Mouse (Mus musculus) layer of hippocampus, postnatal 14 days (tissue): ENCODE measurements around the gene Adamtsl5. TPM values are rescaled to one million over a fixed set of nuclear protein-coding genes. Genes with fewer than 3 reads are reported as not detected.

Source experiments
- DNase-seq, 2 experiments: peaks; one replicate each; pipeline ENCODE4 v3.0.0; 2021 to 2022; ENCODE audit warnings: low spot score in 2 of 2, mixed read lengths in 1 of 2
- long read RNA-seq, 2 experiments: library from polyadenylated mRNA; stranded (forward); transcript quantifications; one replicate each; pipeline ENCODE4 v2.0.0; 2021
- total RNA-seq, 2 experiments: library from RNA; stranded (reverse); gene quantifications; 2 replicates each; pipeline ENCODE4 v1.2.3; 2021

Gene Adamtsl5
- 1 to 10 TPM; 2.0 to 2.8 TPM for total RNA-seq
- long read RNA-seq, experiment 1, partial matches to known transcripts, result 0 of 1 reads
- long read RNA-seq, experiment 1, other reads (novel, unspliced or antisense), result 1 of 1 reads
- long read RNA-seq, experiment 2, partial matches to known transcripts, result 2 of 4 reads
- long read RNA-seq, experiment 2, other reads (novel, unspliced or antisense), result 2 of 4 reads

DNA sequence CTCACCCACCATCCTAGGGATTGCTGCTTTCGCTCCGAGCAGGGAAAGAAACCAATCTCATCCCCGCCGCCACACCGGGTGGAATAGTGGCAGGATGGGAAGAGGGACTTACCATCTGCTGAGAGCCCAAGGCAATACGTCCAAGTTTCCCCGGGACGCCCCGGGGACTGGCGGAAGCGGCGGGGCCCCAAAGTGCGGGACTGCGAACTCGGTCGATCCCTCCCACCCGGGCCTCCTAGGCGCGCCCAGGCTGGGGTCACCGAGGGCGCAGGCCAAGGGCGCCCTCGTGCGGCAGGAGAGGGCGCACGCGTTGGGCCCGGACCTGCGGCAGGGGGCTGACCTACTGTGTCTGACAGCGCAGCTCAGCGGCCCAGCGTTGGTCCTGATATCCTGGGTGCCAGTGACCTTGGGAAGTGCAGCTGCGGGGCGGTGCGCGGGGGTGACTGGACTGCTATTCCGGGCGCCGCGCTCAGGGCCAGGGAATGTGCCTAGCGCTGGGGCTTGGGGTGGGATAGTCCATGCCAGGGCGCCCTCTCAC lies at the start of gene Adamtsl5:
TSS of gene Adamtsl5 (minus strand) at position 169 of the 538 bp plus-strand sequence.
- DNase-seq, result no peak

DNA sequence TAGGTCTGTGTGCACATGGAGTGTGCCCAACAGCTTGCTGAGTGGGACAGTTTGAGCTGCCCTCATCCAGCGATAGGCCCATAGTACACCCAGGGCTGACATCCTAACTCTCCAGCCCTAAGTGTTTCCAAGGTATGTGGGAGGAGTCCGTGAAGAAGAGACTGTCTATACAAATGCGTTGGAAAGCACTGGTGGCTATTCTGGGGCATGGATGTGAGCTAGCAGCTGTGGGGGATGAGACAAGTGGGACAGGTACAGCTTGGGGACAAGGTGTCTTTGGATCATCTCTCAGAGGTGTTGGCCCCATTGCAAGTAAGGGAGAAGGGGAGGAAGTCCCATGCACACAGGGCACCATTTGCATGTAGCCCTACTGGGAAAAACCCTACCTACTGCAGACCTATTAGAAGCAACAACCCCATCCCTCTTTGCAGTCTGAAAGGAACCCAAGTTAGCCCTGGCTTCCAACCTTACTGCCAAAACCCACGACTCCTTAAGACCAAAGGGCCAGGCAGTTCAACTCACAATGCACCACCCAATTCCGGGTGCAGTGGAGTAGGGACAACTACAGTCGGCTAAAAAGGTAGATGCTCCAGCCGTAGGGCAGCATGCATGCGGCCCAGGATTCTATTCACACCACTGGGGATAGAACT lies 49.4 kb upstream of the Adamtsl5 start:
- no peak for DNase-seq

DNA sequence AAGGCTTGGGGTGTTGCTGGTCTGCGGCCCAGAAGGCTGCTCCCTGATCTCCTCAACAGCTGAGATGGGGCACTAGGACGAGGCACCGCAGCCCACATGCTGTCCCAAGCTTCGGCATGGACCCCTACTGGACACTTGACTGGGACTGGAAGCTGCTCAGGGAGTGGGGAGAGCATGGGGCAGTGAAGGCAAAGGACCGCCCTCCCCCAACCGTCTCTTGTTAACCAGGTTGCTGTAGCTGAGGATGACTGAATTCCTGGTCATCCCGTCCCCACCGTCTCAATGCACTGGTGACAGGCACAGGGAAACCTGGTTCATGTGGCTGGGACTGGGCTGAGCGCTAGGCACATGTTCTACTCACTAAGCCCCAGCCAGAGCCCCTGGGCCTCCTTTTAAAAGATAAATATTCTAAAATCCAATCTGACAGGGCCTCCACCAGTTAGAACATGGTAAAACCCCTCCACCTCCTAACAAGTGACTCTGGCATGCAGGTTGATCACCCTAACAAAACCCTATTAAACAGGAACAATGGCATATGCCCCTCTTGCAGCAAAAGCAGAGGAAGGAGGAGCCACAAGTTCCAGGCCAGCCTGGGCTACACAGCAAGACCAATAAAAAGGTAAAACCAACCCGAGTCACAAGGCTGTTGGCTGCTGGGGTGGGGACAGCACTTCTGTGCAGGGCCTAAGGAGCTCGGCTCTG lies 48.8 kb upstream of the Adamtsl5 start:
- DNase-seq, result no peak

- no peak for DNase-seq
These were observed 46.9 kb upstream of the Adamtsl5 start for GRCm38 (mm10) chr10:80395025-80395627.

DNA sequence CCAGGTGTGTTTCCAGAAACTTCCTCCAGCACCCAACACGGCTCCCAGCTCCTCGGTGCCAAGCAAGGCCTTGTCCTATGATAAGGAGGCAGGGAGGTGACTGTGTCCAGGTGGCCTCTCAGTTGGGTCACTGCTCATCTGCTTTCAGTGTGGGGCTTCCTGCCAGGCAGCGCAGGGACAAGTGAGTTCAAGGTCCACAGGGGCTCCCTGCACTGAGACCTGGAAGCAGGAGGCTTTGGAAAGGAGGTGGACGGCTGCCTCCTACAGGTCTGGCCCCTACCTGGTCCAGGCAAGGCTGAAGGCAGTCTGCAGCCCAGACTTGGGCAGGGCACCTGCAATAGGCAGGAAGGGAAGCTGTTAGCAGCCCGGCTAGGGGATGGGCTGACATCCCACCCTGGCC lies 44.5 kb upstream of the Adamtsl5 start:
- no peak for DNase-seq

GRCm38 (mm10) chr10:80390697-80391096 lies 42.5 kb upstream of the Adamtsl5 start:
- no peak for DNase-seq

- DNase-seq, result no peak
These were observed 41.0 kb upstream of the Adamtsl5 start for GRCm38 (mm10) chr10:80389185-80389708.

GRCm38 (mm10) chr10:80388731-80389130 lies 40.5 kb upstream of the Adamtsl5 start:
- no peak for DNase-seq

- peak; percentile 73 to 88 for DNase-seq
These were observed 39.3 kb upstream of the Adamtsl5 start, which contains the start of gene Mex3d for GRCm38 (mm10) chr10:80387522-80387959. Mex3d (minus strand) TSS chr10:80387659.

DNA sequence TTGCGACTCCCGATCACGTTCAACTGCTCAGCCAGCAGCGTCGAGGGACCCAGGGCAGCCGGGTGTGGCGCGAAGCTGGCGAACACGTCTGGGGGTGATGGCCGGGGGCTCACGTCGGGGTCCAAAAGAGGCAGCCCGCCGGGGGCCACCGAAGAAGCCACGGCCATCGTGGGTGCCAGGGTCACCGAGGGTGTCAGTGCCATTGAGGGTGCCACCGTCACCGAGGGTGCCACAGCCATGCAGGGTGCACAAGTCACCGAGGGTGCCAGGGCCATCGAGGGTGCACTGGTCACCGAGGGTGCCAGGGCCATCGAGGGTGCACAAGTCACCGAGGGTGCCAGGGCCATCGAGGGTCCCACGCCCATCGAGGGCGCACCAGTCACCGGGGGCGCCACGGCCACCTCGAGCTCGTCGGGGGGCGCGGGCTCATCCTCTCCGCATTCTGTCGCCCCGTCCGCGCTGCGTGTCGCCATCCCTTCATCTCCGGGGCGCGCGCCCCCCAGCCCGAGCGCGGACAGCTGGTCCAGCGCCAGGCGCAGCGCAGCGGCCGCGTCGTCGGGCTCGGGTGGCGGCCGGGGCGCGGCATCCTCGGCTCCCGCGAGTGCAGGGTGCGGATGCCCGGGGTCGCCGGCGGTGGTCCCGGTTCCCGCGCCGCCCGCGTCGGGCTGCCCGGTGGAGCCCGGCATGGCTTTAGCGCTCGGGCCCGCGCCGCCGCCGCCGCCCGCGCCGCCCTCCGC lies 38.7 kb upstream of the Adamtsl5 start:
- no peak for DNase-seq

- peak in 1 of 2 experiments; percentile 49 for DNase-seq
These were observed 37.9 kb upstream of the Adamtsl5 start for GRCm38 (mm10) chr10:80385811-80386734.

GRCm38 (mm10) chr10:80385310-80385709 lies 37.1 kb upstream of the Adamtsl5 start:
- no peak for DNase-seq

- no peak for DNase-seq
These were observed 36.5 kb upstream of the Adamtsl5 start for GRCm38 (mm10) chr10:80384709-80385108.

GRCm38 (mm10) chr10:80384115-80384639 lies 36.0 kb upstream of the Adamtsl5 start:
- DNase-seq, result no peak

GRCm38 (mm10) chr10:80383431-80383830 lies 35.2 kb upstream of the Adamtsl5 start:
- peak in 1 of 2 experiments; percentile 2 for DNase-seq

- peak in 1 of 2 experiments; percentile 2 for DNase-seq
These were observed 34.6 kb upstream of the Adamtsl5 start for GRCm38 (mm10) chr10:80382641-80383365.

DNA sequence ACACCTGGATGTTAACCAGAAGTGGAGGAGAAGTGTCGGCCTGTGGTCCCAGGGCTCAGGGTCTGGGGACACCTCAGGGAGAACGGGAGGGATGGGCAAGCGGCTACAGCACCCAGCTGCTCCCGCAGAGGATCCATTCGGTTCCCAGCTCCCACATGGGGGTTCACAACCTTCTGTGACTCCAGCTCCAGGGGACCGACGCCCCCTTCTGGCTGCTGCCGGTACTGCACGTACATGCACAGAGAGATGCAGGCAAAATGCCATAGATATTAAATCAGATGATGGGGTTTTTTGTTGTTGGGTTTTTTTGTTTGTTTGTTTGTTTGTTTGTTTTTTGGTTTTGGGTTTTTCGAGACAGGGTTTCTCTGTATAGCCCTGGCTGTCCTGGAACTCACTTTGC lies 29.5 kb upstream of the Adamtsl5 start:
- DNase-seq, result no peak

- peak; percentile 88 to 94 for DNase-seq
These were observed 27.9 kb upstream of the Adamtsl5 start for GRCm38 (mm10) chr10:80376160-80376559.
